Mouse (Mus musculus) kidney, adult 2 months (tissue): Measurements from ENCODE around the gene Cyp26a1.

ENCODE experiments used
- CTCF ChIP-seq: fragments of 200-500 bp; conservative IDR thresholded peaks from 2 replicates; pipeline ENCODE4 v1.5.1; 2011; ENCODE audit warnings: low read depth, mild to moderate bottlenecking, control low read depth, low read length, moderate library complexity, mixed read lengths; ENCODE audit not compliant: insufficient read depth, insufficient read length
- POLR2A ChIP-seq: fragments of 200-500 bp; IDR thresholded peaks from one replicate; pipeline ENCODE4 v1.6.1; 2011; ENCODE audit warnings: low read depth, low read length, control low read depth

GRCm38 (mm10) chr19:37738575-37738974 lies 41.0 kb downstream of the Cyp26a1 start:
- TF ChIP-seq CTCF: no peak
- TF ChIP-seq POLR2A: no peak
